Mouse (Mus musculus): ENCODE results near the gene Timm22. TPM values are rescaled to one million over a fixed set of nuclear protein-coding genes. Genes with fewer than 3 reads are reported as not detected.

The Timm22 gene
- polyA plus RNA-seq, 1 experiment from 2014 or later, result 106 TPM

DNA sequence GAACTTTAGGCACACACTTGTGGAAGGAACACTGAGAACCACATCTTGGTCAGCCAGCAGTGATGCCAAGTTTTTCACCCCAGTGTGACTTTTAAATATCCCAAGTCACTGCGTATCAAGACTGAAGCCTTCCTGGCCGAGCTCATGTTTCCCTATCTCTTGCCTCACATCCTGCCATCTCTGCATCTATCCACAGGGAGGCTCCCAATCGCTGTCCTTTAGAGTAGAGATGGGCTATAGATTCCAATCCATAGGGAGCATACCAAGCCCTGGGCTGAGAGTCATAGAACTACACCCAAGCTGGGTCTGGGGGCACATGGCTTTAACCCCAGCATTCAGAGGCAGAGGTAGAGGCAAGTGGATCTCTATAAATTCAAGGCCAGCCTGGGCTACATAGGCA lies 52.7 kb downstream of the Timm22 start:
- Histone ChIP-seq H3K4me3 (replicated peaks) (no peak overlapping the region), H3K36me3 (peaks cover 71% of the 10 kb centered on the region), H3K27me3 (no peaks in the 10 kb centered on the region), H3K4me2 (replicated peaks) (no peak overlapping the region), H3K4me1 (peaks cover 6% of the 10 kb centered on the region; the same call in 1 of the 2 replicates), H3K9me3 (replicated peaks) (no peaks in the 10 kb centered on the region), H3K27ac (replicated peaks) (no peak overlapping the region), H3K9ac (no peak overlapping the region)
- WGBS, result 54% methylated on average over 3 of the region's 3 CpGs
- no peak for ATAC-seq (ENCODE audit: insufficient number of reproducible peaks, low FRiP score, low TSS enrichment, low read depth)

- H3K9ac ChIP-seq, result no peak overlapping the region
- peaks cover 56% of the 10 kb centered on the region for H3K36me3 ChIP-seq
- no peak overlapping the region for H3K27ac ChIP-seq (replicated peaks)
- 64% methylated on average over 6 of the region's 6 CpGs for WGBS
- no peak for ATAC-seq (ENCODE audit: insufficient number of reproducible peaks, low FRiP score, low TSS enrichment, low read depth)
- H3K27me3 ChIP-seq, result no peaks in the 10 kb centered on the region
- H3K4me3 ChIP-seq (replicated peaks), result no peak overlapping the region
- H3K4me1 ChIP-seq, result peaks cover 5% of the 10 kb centered on the region; the same call in 1 of the 2 replicates
- no peaks in the 10 kb centered on the region for H3K9me3 ChIP-seq (replicated peaks)
- H3K4me2 ChIP-seq (replicated peaks), result no peak overlapping the region
Observed at GRCm38 (mm10) chr11:76461201-76461600, 54.4 kb downstream of the Timm22 start.

DNA sequence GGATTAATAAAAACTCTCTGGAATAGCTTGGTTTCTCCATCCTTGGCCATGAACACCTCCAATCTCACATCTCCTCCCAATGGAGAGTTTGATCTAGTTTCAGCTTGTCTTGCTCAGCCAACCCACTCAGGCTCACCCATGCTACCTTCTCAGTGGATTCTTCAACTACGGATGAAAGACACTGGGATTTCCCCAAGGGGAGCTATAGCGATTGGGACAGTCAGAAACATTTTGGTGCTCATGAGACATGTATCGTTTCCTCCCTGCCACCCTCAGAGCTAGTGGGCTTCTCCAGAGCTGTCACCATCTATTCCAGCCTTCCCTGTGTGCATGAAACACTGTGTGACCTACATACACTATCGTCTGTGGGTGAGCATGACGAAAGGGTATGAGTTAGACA lies 54.9 kb downstream of the Timm22 start:
- no peak overlapping the region for H3K4me2 ChIP-seq (replicated peaks)
- WGBS, result 82% methylated on average over 5 of the region's 5 CpGs
- peaks cover 56% of the 10 kb centered on the region for H3K36me3 ChIP-seq

DNA sequence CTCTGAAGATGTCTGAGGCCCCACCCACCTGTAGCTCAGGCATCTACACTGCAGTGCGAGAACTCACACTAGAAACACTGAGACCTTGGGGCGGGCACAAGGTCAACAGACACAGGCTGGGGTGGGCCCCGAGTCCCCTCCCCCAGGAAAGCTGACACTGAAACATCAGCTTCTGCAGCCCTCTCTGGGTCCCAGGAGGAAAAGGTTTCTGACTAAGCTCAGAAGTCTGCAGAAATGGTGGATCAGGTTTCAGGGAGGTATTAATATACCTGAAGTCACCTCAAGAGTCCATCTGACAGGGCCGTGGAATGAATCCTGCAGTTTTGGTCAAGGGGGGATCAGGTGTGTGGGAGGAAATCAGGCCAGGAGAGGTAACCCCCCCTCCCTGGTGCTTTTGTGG lies 59.1 kb downstream of the Timm22 start:
- Histone ChIP-seq H3K36me3 (peaks cover 32% of the 10 kb centered on the region), H3K27ac (replicated peaks) (no peak overlapping the region), H3K4me2 (replicated peaks) (no peak overlapping the region), H3K9me3 (replicated peaks) (no peaks in the 10 kb centered on the region), H3K27me3 (no peaks in the 10 kb centered on the region), H3K9ac (no peak overlapping the region), H3K4me3 (replicated peaks) (no peak overlapping the region), H3K4me1 (peaks cover 37% of the 10 kb centered on the region)
- 52% methylated on average over 4 of the region's 4 CpGs for WGBS
- no peak for ATAC-seq (ENCODE audit: insufficient number of reproducible peaks, low FRiP score, low TSS enrichment, low read depth)

More for the DNA sequence above, 54.9 kb downstream of the Timm22 start:
- no peak overlapping the region for H3K27ac ChIP-seq (replicated peaks)
- no peak overlapping the region for H3K4me3 ChIP-seq (replicated peaks)
- H3K27me3 ChIP-seq, result no peaks in the 10 kb centered on the region
- no peaks in the 10 kb centered on the region for H3K4me1 ChIP-seq
- no peaks in the 10 kb centered on the region for H3K9me3 ChIP-seq (replicated peaks)
- no peak overlapping the region for H3K9ac ChIP-seq
- no peak for ATAC-seq (ENCODE audit: insufficient number of reproducible peaks, low FRiP score, low TSS enrichment, low read depth)

Other genes starting within 250 kb of the Timm22 start
- gene Vps53, start 227.3 kb upstream of the Timm22 start, polyA plus RNA-seq (2015; fragmentation: Nextera tagmentation; extraction: Ambion mirVana), result 40.3 TPM in 2 replicates
- 57.4 and 74.0 TPM in 2 replicates for gene Fam57a, start 227.3 kb upstream of the Timm22 start, polyA plus RNA-seq (2015; fragmentation: Nextera tagmentation; extraction: Ambion mirVana)
- gene Dbil5, start 189.3 kb upstream of the Timm22 start, polyA plus RNA-seq (2015; fragmentation: Nextera tagmentation; extraction: Ambion mirVana), result 1.3 and 2.3 TPM in 2 replicates
- 26.3 and 30.1 TPM in 2 replicates for gene Gemin4, start 189.3 kb upstream of the Timm22 start, polyA plus RNA-seq (2015; fragmentation: Nextera tagmentation; extraction: Ambion mirVana)
- 23.8 and 24.3 TPM in 2 replicates for gene Mrm3, start 163.2 kb upstream of the Timm22 start, polyA plus RNA-seq (2015; fragmentation: Nextera tagmentation; extraction: Ambion mirVana)
- gene Glod4, start 163.2 kb upstream of the Timm22 start, polyA plus RNA-seq (2015; fragmentation: Nextera tagmentation; extraction: Ambion mirVana), result 111 and 126 TPM in 2 replicates
- 72.1 and 74.8 TPM in 2 replicates for gene Nxn, start 7.8 kb upstream of the Timm22 start, polyA plus RNA-seq (2015; fragmentation: Nextera tagmentation; extraction: Ambion mirVana)
- 41.1 and 42.6 TPM in 2 replicates for gene Abr, start 215.4 kb downstream of the Timm22 start, polyA plus RNA-seq (2015; fragmentation: Nextera tagmentation; extraction: Ambion mirVana)

All from embryonic facial prominence, embryonic 15.5 days (tissue).